Mouse (Mus musculus) cerebral cortex, adult 2 months (tissue): ENCODE measurements around the gene Fibin.

Experiments used
- WGBS: fragments of 180-500 bp; shearing (Covaris S2); methylation state at CpG from one replicate; pipeline ENCODE4 v1.1.7; 2018; 5-methylcytosine and 5-hydroxymethylcytosine counted together

Fibin gene

GRCm38 (mm10) chr2:110362432-110363283, at the start of gene Fibin:
Fibin (minus strand) TSS chr2:110363183.
- 3% methylated on average over 33 of the region's 33 CpGs for WGBS

- WGBS = 57% methylated on average over 3 of the region's 3 CpGs
Observed at GRCm38 (mm10) chr2:110411428-110411827, 48.4 kb upstream of the Fibin start.

GRCm38 (mm10) chr2:110392714-110393336, 29.8 kb upstream of the Fibin start:
- WGBS = 81% methylated on average over 4 of the region's 4 CpGs

- WGBS = 65% methylated on average over 5 of the region's 5 CpGs
Observed at GRCm38 (mm10) chr2:110390736-110391409, 27.9 kb upstream of the Fibin start.

DNA sequence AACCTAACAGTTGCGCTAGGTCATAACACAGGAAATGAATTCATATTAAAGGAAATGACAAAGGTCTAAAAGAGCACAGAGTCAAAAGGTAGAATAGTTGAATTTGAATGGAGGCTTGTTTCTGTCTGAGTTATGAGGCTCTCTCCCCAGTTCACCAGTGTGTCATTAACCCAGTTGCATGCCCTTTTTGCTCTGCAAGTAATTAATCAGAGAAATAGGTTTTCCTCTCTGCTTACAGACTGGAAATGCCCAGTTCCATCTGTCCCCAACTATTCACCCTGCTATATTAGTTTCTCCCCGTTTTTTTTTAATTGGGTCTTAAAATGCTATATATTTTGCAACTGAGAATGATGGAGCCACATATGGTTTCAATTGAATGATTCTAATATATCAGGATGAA, 16.8 kb upstream of the Fibin start:
- WGBS = 79% methylated on average over 2 of the region's 2 CpGs

DNA sequence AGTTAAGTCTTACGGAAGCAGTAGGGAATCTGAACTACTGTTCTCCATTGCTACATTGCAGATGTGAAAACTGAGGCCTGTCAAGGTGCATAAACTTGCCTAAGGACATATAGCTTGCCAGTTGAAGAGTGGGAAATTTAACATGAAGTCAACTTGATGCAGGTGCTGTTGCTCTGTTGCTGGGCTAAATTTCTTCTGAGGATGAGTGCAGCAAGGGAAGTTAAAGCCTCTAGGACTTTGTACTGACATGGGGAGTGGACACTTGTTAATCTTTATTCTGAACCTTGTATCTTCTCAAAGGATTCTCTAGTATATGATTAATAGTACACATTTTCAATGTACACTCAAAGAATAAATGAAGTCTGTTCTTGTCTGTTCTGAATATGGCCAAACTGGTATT, 13.7 kb upstream of the Fibin start:
- 98% methylated on average over 1 of the region's 1 CpGs for WGBS

GRCm38 (mm10) chr2:110375475-110375874, 12.5 kb upstream of the Fibin start:
- 74% methylated on average over 1 of the region's 1 CpGs for WGBS

DNA sequence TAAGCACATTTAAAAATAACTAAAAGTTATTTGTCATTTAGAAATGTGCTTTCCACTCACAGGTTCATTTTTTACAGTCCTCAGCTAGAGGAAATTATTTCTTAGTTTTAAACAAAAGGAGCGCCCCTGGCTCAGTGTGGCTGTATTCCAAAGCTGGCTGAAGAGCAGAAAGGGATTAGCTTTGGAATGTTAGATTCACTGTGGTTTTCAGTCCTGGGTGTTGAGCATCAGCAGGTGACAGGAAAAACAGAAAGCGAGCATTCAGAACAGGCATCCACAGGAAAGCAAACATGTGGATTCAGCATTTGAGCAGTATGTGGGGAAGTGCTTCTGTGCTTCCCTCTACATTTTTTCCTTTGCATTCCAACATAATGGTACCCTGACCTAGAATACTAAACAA, 10.2 kb upstream of the Fibin start:
- WGBS = 59% methylated on average over 2 of the region's 2 CpGs

DNA sequence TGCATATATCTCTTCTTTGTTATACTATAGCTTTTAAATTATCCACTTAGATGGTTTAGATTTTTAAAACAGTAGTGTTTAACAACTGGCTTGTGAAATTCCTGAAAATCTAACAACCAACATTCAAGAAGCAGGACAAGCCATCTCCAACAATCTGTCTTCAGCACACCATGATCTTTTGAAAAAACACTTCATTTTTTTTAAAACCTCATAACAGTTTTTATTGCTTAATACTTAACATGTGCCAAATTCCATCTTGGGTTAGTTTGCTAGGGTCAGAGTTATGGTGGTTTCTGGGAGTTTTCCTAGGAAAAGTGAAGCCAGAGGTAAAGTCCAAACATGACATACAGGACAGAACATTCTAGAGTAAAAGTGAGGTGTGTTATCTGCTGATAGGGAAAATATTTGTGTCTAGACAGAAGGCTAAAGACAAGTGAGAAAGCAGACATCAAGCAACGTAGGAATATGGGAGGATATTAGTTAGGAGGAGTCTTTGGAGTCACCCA, 4.5 kb upstream of the Fibin start:
- WGBS = 74% methylated on average over 1 of the region's 1 CpGs

DNA sequence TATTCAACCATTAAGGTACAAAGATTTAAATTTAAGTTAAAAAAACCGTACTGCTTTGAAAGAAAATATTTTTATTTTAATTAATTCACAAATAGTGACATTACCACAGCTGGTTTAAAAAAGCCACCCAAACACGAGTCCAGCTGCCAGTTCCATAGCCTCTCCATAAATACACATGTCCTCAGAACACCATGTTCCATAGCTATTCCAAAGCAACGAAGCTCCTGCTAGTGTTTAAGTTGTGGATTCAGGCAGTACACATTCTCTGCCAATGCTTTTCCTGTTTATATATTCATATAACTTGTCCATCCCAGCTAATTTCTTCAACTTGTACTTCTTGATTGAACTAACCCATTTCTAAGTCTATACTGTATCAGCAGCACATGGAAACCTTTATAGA, 872 bp upstream of the Fibin start:
- 54% methylated on average over 3 of the region's 3 CpGs for WGBS

DNA sequence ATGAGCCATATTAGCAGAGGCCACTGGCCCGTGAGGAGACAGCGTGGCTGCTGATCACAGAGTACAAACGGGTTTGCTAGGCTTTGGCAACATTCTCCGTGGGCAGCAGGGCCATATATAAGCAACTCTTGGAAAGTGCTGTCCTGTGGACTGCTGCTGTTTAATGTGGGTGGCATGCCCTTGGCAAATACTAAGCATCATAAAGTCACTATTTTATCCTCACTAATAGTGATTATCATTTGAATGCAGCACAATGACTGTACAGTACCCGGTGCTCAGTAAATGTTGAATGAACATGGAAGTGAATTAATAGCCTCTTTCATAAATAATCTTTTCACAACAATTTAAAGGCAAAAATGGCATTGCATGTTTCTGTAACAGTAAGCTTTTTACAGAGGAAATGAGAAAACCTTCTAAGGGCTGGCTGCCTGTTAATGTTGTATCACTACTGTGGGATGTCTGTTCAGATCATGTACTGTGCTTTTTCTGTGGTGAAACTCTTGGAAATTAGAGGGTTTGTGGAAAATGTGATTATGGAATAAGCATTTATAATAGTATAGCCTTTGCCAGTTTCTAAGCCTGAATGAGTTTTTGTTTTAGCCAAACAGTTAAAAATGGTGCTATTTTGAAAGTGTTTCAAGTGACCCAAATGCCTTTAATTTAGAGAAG, 9.5 kb downstream of the Fibin start:
- 78% methylated on average over 5 of the region's 5 CpGs for WGBS

DNA sequence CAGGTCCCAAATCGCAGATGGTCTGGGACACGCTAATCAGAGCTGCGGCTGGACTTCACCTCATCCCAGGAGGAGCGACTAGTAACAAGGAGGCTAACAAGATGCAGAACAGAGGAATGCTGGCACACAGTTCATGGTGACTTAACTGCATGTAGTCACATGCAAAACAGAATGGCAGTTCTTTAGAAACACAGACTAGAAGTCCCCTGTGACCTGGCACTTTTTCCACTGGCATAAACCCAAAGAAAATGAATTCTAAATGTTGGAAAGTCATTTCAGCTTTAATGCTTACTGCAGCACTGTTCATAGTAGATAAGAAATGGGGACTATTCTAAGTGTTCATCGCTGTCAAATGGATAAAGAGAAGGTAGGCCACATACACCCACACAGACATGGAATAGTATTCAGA, 11.1 kb downstream of the Fibin start:
- WGBS = 51% methylated on average over 5 of the region's 5 CpGs

DNA sequence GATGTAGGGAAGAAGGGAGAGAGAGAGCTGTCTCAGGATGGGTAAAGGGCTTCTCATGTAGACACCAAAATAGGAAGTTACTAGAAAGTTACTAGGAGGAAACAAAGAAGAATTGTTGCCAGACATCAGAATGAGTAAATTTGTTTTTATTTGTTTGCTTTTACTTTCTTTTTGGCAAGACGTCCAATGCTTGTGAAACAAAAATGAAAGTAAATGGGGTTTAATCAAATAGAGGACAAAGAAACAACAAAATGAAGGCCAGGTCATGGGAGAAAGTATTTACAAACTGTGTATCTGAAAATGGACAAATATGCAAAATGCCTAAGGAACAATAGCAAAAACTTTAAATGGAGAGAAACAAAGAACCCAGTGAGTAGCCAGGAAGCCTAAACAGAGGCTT, 11.6 kb downstream of the Fibin start:
- 61% methylated on average over 1 of the region's 1 CpGs for WGBS

- 46% methylated on average over 4 of the region's 4 CpGs for WGBS
Observed at GRCm38 (mm10) chr2:110319949-110320348, 43.0 kb downstream of the Fibin start.

GRCm38 (mm10) chr2:110319266-110319665, 43.7 kb downstream of the Fibin start:
- WGBS = 96% methylated on average over 1 of the region's 1 CpGs

DNA sequence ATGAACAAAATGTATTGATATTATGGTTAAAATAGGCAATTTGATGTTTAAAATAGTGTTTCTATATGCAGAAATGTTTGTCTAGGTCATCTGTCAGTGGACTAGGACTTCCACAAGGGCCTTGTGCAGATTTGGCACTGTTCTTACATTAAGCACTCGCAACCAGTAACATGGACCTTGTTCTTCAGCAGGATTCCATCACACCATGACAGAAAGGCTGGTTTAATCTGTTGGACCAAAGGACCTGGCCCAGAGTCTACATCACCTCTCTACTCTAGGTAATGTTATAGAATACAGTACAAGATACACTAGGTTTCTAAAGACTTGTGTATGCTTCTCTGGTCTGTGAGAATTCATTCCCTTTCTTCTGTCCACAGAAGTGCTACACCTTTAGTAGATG, 44.3 kb downstream of the Fibin start:
- 96% methylated on average over 1 of the region's 1 CpGs for WGBS

- WGBS = 62% methylated on average over 3 of the region's 3 CpGs
Observed at GRCm38 (mm10) chr2:110316116-110316883, 46.7 kb downstream of the Fibin start.

DNA sequence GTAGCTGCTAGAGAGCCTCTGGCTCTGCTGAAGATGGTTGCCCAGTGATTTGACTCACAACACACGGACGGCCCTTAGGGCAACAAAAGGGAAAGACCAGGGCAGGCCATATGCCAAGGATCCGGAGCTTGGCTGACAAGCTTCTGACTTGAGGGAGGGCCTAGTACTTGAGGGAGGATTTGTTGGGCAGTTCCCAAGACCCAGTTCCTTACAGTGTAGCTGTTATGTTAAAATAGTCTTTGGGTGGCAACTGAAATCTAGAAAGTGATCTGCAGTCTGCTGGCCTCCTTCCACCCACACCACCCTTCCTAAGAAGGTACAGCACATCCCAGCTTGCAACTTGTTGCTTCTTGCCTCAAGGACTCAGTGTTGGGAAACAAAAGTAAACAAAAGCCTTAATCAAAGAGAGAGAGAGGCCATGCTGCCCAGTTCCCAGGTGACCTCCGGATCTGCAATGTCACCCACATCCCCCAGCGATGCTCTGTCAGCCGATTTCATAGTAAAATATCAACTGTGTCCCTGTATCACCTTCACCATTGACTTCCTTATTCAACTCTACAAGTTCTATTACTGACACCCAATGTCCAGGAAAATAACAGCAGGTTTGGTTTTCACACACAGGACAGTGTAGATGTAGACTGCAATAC, 48.4 kb downstream of the Fibin start, which contains the start of gene Bbox1:
Gene Bbox1 (minus strand): TSS at position 52 of the 647 bp plus-strand sequence.
- WGBS = 55% methylated on average over 6 of the region's 6 CpGs

DNA sequence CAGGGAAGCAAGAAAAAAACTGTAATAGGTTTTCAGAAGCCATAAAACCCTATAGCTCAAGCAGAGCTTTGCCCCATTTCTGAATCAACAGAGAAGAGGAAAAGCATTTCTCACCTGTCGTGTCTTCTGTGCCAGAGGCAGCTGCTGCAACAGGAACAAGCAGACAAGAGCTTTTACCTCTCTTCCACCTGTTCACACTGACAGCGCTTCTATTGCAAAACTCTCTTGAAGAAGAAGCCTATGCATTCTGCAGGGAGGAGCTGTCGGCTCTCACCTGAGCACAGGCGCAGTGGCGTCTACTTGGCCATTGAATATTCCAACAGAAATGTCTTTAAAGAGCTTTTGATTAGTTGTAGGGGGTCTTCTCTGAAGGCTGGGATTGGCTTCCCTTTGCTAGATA, 48.9 kb downstream of the Fibin start:
- 87% methylated on average over 5 of the region's 5 CpGs for WGBS

GRCm38 (mm10) chr2:110313305-110313824, 49.6 kb downstream of the Fibin start:
- WGBS = 53% methylated on average over 2 of the region's 2 CpGs
